Mouse (Mus musculus) c-Kit-positive CD71-negative TER-119-negative erythroid progenitor cells, embryonic 14.5 days (primary cell): ENCODE results near the gene Bphl.

Source experiments
- DNase-seq: peaks from one replicate; pipeline ENCODE4 v3.0.0-alpha.2; 2013; ENCODE audit warnings: low read depth

The Bphl gene

DNA sequence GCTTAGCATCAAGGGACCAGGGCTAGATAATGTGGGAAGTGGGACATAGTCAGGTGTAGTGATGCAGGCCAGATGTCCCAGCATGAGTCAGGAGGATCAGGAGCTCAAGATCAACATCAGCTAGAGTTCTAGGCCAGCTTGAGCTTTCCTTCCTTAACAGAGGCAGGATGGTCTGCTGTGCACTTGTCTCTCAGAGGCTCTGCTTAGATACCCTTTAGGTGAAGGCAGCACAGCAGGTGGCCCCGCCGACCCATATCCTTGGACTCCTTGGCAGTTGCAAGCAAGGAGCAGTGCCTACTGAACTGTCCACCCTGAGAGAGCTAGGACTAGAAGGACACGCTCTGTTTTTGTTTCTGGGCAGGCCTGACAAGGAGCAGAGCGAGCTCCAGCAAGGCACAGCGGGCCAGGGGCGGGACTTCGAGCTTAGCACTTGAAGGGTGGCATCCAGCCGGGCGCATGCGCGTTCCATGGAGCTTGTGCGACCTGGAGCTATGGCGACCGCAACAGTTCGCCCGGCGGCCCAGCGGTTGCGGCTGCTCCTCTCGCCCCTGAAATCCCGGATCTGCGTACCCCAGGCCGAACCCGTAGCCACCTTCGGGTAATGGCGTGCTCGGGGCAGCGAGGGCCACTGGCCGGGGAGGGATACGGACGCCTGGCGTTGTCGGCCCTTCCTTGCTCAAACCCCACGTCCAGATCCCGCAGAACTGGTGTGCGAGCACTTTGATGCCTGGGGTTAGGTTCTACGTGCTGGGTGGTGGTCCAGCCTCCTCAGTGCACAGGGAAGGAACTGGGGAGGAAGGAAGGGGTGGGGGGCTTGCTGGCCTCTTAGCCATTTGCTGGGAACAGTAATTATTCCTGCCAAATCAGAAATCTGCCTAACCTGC lies at the start of gene Bphl:
Gene Bphl, plus strand, starts transcription at position 426 of the 884 bp plus-strand sequence.
- DNase-seq: peak; percentile 86

DNA sequence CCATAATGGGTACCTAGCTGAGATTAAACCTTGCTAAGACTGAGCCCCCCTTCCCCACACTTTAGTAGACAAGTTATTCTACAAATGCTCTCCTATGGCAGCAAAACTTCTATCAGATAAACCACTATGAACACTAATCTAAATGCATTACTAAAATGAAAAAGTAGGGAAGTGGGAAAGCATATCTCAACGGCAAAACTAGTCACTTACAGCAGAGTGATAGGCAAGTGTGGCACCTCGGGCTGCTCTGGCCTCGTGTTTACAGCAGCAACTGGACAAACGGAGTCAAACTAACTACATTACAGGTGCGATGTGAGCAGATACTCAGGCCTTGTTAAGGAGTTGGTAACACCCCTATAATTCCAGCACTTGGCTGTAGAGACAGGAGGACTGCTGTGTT lies 47.8 kb upstream of the Bphl start:
- no peak for DNase-seq

DNA sequence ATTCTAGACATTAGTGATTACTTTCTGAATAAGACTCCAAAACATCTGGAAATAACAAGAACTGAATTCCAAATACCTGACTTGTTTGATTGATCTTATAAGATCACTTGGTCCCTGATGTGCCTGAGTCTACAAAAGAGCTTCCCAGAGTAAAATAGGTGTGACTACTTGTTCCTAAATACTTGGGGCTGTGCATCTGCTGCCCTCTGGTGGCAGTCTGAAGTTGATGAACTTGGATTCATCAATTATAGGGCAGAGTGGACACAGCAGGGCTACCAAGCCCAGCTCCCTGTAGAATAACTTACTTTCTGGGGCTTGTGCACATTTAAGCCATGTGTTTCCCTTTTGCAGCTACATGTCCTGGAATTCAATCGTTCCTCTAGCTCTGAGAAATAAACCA lies 42.2 kb upstream of the Bphl start:
- DNase-seq: peak; percentile 64

- peak; percentile 92 for DNase-seq
These were observed 35.1 kb upstream of the Bphl start, which contains the start of the genes Ripk1 and Serpinb6a for GRCm38 (mm10) chr13:34002058-34003006. Gene Ripk1 (plus strand): TSS chr13:34002363. Gene Serpinb6a (minus strand): TSS chr13:34002794.

GRCm38 (mm10) chr13:34003058-34003457 lies 34.3 kb upstream of the Bphl start:
- no peak for DNase-seq

DNA sequence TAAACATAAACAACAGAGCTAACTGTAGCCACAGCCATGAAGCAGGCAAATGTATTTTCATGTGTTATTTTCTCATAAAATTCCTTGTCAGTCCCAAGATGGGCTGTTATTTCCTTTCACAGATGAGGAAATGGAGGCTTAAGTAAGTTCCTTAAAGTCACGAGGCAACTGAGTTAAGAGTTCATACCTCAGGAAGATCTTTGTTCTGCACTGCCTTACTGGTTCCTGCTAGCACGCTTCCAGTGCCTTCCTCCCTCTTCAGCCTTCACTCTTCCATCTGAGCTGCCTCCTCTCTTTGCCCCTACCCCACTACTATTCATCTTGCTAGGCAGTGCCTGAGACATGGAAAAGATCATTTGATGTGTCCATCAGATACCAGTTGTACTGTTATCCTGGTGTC lies 30.2 kb upstream of the Bphl start:
- no peak for DNase-seq

DNA sequence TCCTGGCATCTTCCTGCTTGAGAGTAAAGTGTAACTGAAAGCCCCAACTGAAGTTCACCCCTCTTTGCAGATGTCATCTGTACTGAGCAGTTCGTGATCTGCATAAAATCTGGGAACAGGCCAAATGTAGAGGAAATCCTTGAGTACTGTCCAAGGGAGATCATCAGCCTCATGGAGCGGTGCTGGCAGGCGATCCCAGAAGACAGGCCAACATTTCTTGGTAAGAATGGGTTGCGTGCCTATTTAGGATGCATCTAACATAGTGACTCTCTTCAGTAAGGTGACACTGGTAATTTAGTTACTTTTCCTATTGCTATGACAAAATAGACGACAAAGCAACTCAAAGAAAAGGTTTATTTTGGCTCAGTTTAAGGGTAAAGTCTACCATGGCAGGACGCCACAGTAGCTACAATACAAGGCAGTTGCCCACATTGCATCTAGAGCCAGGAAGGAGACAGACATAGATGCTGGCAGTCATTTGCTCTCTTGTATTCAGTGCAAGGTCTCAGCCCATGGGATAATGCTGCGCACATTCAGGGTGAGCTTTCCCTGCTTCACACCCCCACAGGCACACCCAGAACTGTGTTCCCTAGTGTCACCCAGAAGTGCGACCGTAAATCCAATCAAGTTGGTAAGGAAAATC lies 20.3 kb upstream of the Bphl start:
- no peak for DNase-seq

GRCm38 (mm10) chr13:34018521-34018920 lies 18.9 kb upstream of the Bphl start:
- DNase-seq: no peak

GRCm38 (mm10) chr13:34021998-34022397 lies 15.4 kb upstream of the Bphl start:
- DNase-seq: no peak

- DNase-seq: no peak
These were observed 5.4 kb upstream of the Bphl start for GRCm38 (mm10) chr13:34032041-34032440.

DNA sequence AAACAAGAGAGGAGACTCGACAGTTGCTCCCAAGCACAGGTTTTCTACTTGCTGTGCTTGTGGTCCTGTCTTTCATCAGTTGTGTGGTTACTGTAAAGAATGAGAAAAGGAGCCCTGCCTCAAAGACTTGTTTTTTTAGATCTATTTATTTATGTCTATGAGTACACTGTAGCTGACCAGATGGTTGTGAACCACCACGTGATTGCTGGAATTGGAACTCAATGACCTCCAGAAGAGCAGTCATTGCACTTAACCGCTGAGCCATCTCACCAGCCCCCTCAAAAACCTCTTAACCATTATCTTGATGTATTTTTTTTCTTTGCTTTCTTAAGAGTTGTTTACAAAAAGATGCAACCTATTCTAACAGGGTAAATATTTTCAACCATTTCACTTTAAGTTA lies 2.0 kb upstream of the Bphl start:
- no peak for DNase-seq

DNA sequence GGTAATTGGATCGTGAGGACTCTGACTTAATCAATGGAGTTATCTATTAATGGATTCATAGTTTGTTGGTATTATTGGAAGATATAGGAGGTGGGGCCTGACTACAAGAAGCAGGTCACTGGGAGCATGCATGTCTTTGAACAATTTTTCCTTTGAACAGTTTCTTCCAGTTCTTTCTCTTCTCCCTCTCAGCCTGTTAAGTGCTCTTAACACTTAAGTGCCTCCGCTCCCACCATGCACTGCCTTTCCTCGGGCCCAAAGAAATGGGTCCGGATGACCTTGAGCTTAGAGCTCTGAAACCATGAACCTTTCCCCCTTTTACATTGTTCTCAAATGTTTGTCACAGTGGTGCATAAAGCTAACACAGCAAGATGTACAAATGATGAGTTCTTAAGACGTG lies 671 bp upstream of the Bphl start:
- no peak for DNase-seq

- DNase-seq: no peak
These were observed 647 bp downstream of the Bphl start for GRCm38 (mm10) chr13:34038056-34038432.

GRCm38 (mm10) chr13:34038901-34039341 lies 1.5 kb downstream of the Bphl start:
- no peak for DNase-seq

DNA sequence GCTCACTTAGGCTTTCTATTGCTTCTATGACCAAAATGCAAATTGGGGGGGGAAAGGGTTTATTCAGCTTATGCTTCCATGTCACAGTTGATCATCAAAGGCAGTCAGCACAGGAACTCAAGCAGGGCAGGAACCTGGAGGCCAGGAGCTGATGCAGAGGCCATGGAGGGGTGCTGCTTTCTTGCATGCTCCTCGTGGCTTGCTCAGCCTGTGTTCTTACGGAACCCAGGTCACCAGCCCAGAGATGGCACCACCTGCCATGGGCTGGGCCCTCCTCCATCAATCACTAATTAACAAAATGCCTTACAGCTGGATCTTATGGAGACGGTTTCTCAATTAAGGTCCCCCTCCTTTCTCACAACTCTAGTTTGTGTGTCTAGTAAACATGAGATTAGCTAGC lies 2.7 kb downstream of the Bphl start:
- DNase-seq: no peak

DNA sequence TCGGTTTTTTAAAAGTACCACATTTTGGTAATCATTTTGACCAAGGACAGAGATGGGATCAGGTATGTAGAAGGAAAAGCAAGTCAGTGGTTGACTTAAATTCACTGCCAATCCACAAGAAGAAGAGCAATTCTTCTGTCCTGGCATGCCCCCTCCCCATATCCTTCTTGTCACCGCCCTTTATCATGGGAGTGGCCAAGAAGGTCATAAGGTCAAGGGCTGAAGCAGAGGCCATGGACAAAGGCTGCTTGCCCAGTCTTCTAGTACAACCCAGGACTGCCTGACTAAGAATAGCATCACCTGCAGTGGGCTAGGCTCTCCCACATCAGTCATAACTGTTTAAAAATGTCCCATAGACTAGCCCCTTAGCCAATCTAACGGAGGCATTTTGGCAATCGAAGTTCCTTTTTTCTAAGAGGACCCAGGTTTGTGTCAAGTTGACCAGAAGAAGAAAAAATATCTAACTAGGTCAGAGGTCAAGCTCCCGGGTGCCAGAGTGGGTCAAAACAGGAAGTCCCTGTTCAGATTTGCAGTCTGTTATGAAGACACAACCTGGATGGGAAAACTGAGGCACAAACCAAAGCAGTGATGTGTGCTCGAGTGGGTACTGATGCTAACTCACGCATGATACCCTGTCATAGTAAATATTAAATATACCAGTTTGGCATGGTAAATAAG lies 6.5 kb downstream of the Bphl start:
- DNase-seq: no peak

GRCm38 (mm10) chr13:34045511-34046249 lies 8.3 kb downstream of the Bphl start:
- DNase-seq: no peak

- peak; percentile 72 for DNase-seq
These were observed 9.1 kb downstream of the Bphl start for GRCm38 (mm10) chr13:34046421-34047012.

- no peak for DNase-seq
These were observed 10.1 kb downstream of the Bphl start for GRCm38 (mm10) chr13:34047526-34047925.

- DNase-seq: no peak
These were observed 13.1 kb downstream of the Bphl start for GRCm38 (mm10) chr13:34050479-34050878.
